Mouse (Mus musculus): ENCODE data around the gene Dusp16.

DNA sequence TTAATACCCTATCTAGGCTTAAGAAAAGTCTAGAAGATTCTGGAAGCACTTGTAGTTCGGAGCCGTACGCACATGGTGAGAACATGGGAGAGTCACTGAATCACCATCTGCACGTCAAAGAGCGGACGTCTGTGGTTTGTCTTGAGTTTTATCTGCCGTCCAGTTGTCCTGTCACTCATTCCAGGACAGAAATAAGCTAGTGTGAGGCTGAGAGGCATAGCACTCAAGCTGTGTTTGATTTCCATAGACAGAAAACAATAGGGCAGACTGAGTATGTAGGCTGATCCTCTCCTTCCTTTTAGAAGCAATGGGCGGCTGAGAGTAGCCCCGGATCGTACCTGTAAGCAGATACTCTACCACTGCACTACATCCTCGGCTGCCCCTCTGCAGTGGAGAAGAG is 38.6 kb downstream of the Dusp16 start:
- TF ChIP-seq CTCF (IDR thresholded peaks at IDR 0.05; ENCODE audit: extremely low read depth, insufficient read depth, insufficient read length, insufficient replicate concordance), result no peak
- no peak for TF ChIP-seq POLR2A (IDR thresholded peaks at IDR 0.05; ENCODE audit: low read depth, low read length)

All from spleen, adult 2 months (tissue).